Mouse (Mus musculus) midbrain, embryonic 12.5 days (tissue): ENCODE results near the gene Aasdh. TPM values are rescaled to one million over a fixed set of nuclear protein-coding genes. Genes with fewer than 3 reads are reported as not detected.
"Not testable (repeated sequence)": the region's sequence is repeated elsewhere in the genome, so short reads cannot be mapped to it uniquely, and the experiment has no call there.

Source experiments
- ATAC-seq: fragments of 200-750 bp; cut with Nextera tagmentation; 2 replicates; pipeline ENCODE4 v1.8.0; 2017; ENCODE audit warnings: low read depth, moderate TSS enrichment, moderate library complexity; ENCODE audit not compliant: low FRiP score
- H3K27ac ChIP-seq: fragments of 300-500 bp; sonication (generic); replicated peaks from 2 replicates; pipeline ENCODE4 v1.5.1; 2016; ENCODE audit warnings: mild to moderate bottlenecking
- H3K27me3 ChIP-seq: fragments of 300-500 bp; sonication (generic); 2 replicates; pipeline ENCODE4 v1.6.1; 2016; ENCODE audit warnings: mild to moderate bottlenecking
- H3K36me3 ChIP-seq: fragments of 300-500 bp; sonication (generic); 2 replicates; pipeline ENCODE4 v1.6.1; 2016
- H3K4me1 ChIP-seq: fragments of 300-500 bp; sonication (generic); 2 replicates; pipeline ENCODE4 v1.6.1; 2016
- H3K4me2 ChIP-seq: fragments of 300-500 bp; sonication (generic); replicated peaks from 2 replicates; pipeline ENCODE4 v1.6.1; 2016; ENCODE audit warnings: mild to moderate bottlenecking, moderate library complexity
- H3K4me3 ChIP-seq: fragments of 300-500 bp; sonication (generic); 2 replicates; pipeline ENCODE4 v1.5.1; 2016; ENCODE audit warnings: mild to moderate bottlenecking
- H3K9ac ChIP-seq: fragments of 300-500 bp; sonication (generic); replicated peaks from 2 replicates; pipeline ENCODE4 v1.6.1; 2016; ENCODE audit warnings: mild to moderate bottlenecking, moderate library complexity
- H3K9me3 ChIP-seq: fragments of 300-500 bp; sonication (generic); 2 replicates; pipeline ENCODE4 v1.6.1; 2016; ENCODE audit warnings: mild to moderate bottlenecking
- WGBS: fragments of 180-500 bp; shearing (Covaris S2); methylation state at CpG from one replicate; pipeline ENCODE4 v1.1.7; 2016; 5-methylcytosine and 5-hydroxymethylcytosine counted together
- polyA plus RNA-seq: library from polyadenylated mRNA; unstranded; fragments of >200 nt; fragmentation: Nextera tagmentation; extraction: Ambion mirVana; gene quantifications from 2 replicates; pipeline ENCODE4 v1.2.1, GENCODE M21; 2016

The Aasdh gene
- polyA plus RNA-seq, 1 experiment from 2014 or later = 19.9 TPM

DNA sequence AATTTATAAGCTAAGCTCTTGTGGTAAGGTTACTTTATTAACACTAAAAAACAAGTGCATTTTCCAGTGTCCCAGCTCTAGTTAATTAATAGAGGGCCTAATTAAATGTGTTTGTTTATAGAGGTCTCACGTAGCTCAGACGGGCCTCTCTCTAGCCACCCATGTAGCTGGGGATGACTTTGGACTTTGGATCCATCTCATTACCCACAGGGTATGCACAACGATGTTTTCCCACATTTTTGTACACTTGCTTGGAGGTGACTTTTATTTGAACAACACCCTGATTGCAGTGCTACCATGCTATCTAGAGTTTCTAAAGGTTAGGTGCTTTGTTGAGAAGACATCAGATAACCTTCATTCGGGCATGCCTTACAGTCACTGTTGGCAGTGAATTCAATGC, 37.2 kb upstream of the Aasdh start:
- Histone ChIP-seq H3K36me3 (peaks cover 22% of the 10 kb centered on the region), H3K9me3 (0 out of 2 replicates have a peak, but pooled peaks cover 4% of the 10 kb centered on the region), H3K4me3 (no peak overlapping the region), H3K4me1 (peaks cover 5% of the 10 kb centered on the region; the same call in 1 of the 2 replicates), H3K27ac (no peak overlapping the region), H3K27me3 (no peaks in the 10 kb centered on the region), H3K9ac (no peak overlapping the region), H3K4me2 (no peak overlapping the region)
- 90% methylated on average over 4 of the region's 4 CpGs for WGBS
- no peak for ATAC-seq

DNA sequence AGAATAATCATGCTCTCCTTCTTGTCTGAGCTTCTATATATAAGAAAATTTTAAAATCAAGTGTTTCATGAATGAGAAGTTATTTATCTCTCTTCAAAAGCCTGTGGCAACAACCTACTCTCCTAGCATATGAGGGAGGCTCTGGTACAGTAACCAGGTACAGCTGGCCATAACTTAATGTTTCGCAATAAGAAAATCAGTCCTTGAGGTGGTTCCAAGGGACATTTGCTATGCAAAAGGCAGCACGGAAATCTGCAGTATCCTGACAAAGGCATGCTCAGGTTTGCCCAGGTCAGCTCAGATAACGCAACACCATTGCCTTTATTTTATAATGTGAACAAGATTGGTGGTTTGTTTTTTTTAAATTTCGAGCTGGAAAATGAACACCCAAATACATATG, 36.7 kb upstream of the Aasdh start:
- H3K4me2 ChIP-seq = no peak overlapping the region
- H3K4me1 ChIP-seq = peaks cover 5% of the 10 kb centered on the region; the same call in 1 of the 2 replicates
- H3K4me3 ChIP-seq = no peak overlapping the region
- no peak overlapping the region for H3K9ac ChIP-seq
- H3K27me3 ChIP-seq = no peaks in the 10 kb centered on the region
- H3K9me3 ChIP-seq = 0 out of 2 replicates have a peak, but pooled peaks cover 4% of the 10 kb centered on the region
- WGBS = 88% methylated on average over 4 of the region's 4 CpGs
- H3K36me3 ChIP-seq = peaks cover 17% of the 10 kb centered on the region
- H3K27ac ChIP-seq = no peak overlapping the region
- no peak for ATAC-seq

- WGBS = 96% methylated on average over 8 of the region's 8 CpGs
- no peak overlapping the region for H3K4me3 ChIP-seq
- no peak overlapping the region for H3K4me2 ChIP-seq
Observed at GRCm38 (mm10) chr5:76939717-76940116, 34.4 kb upstream of the Aasdh start.

GRCm38 (mm10) chr5:76929180-76929877, 24.0 kb upstream of the Aasdh start:
- Histone ChIP-seq H3K4me3 (no peak overlapping the region), H3K4me2 (no peak overlapping the region), H3K4me1 (no peaks in the 10 kb centered on the region), H3K9me3 (peaks cover 23% of the 10 kb centered on the region), H3K27me3 (no peaks in the 10 kb centered on the region), H3K9ac (no peak overlapping the region), H3K36me3 (peaks cover 42% of the 10 kb centered on the region), H3K27ac (no peak overlapping the region)
- ATAC-seq = no peak
- WGBS = 87% methylated on average over 7 of the region's 7 CpGs

More at GRCm38 (mm10) chr5:76939717-76940116, 34.4 kb upstream of the Aasdh start:
- Histone ChIP-seq H3K27ac (no peak overlapping the region), H3K9ac (no peak overlapping the region), H3K9me3 (0 out of 2 replicates have a peak, but pooled peaks cover 4% of the 10 kb centered on the region), H3K4me1 (no peaks in the 10 kb centered on the region), H3K36me3 (peaks cover 16% of the 10 kb centered on the region), H3K27me3 (no peaks in the 10 kb centered on the region)
- no peak for ATAC-seq

- Histone ChIP-seq H3K27ac (no peak overlapping the region), H3K9ac (no peak overlapping the region), H3K4me3 (no peak overlapping the region), H3K9me3 (peaks cover 23% of the 10 kb centered on the region), H3K4me2 (no peak overlapping the region), H3K27me3 (no peaks in the 10 kb centered on the region), H3K36me3 (peaks cover 43% of the 10 kb centered on the region), H3K4me1 (no peaks in the 10 kb centered on the region)
- WGBS = 86% methylated on average over 16 of the region's 16 CpGs
- no peak for ATAC-seq
Observed at GRCm38 (mm10) chr5:76928124-76928832, 23.0 kb upstream of the Aasdh start.

GRCm38 (mm10) chr5:76924296-76924695, 19.0 kb upstream of the Aasdh start:
- Histone ChIP-seq H3K27ac (no peak overlapping the region), H3K4me1 (no peaks in the 10 kb centered on the region), H3K4me2 (no peak overlapping the region), H3K36me3 (peaks cover 62% of the 10 kb centered on the region), H3K9me3 (peaks cover 20% of the 10 kb centered on the region), H3K4me3 (no peak overlapping the region), H3K27me3 (no peaks in the 10 kb centered on the region), H3K9ac (no peak overlapping the region)
- no peak for ATAC-seq
- 76% methylated on average over 1 of the region's 1 CpGs for WGBS

DNA sequence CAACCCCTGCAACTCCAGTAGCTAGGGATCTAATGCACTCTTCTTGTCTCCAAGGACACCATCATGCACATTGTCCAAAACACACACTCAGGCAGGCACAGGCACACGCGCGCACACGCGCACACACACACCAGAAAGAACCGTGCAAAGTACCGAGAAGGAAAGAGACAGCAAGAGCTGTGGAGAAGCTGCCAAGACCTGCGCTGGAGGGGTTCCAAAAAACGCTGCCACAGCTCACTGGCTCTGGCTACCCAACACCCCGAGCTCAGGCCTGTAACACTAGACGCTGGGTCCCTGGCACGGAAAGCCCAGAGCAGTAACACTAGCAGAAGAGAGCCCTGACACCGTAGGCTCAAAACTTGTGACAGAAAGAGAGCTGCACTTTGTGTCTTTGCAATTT, 18.1 kb upstream of the Aasdh start:
- Histone ChIP-seq H3K27ac (no peak overlapping the region), H3K4me1 (no peaks in the 10 kb centered on the region), H3K9me3 (peaks cover 19% of the 10 kb centered on the region), H3K9ac (no peak overlapping the region), H3K36me3 (peaks cover 65% of the 10 kb centered on the region), H3K27me3 (no peaks in the 10 kb centered on the region), H3K4me3 (no peak overlapping the region), H3K4me2 (no peak overlapping the region)
- no peak for ATAC-seq
- 96% methylated on average over 13 of the region's 13 CpGs for WGBS

GRCm38 (mm10) chr5:76922833-76923232, 17.5 kb upstream of the Aasdh start:
- Histone ChIP-seq H3K9ac (peak overlapping the region; percentile 21; the same call in 1 of the 2 replicates), H3K27me3 (no peaks in the 10 kb centered on the region), H3K4me2 (no peak overlapping the region), H3K36me3 (peaks cover 69% of the 10 kb centered on the region), H3K4me1 (no peaks in the 10 kb centered on the region), H3K9me3 (peaks cover 19% of the 10 kb centered on the region; the same call in 1 of the 2 replicates), H3K27ac (no peak overlapping the region), H3K4me3 (no peak overlapping the region)
- ATAC-seq = no peak
- WGBS = 87% methylated on average over 4 of the region's 4 CpGs

GRCm38 (mm10) chr5:76912522-76912921, 7.2 kb upstream of the Aasdh start:
- H3K9me3 ChIP-seq, H3K4me3 ChIP-seq, H3K27ac ChIP-seq, H3K4me1 ChIP-seq, H3K27me3 ChIP-seq, H3K4me2 ChIP-seq, ATAC-seq, H3K9ac ChIP-seq: not testable (repeated sequence)
- 89% methylated on average over 5 of the region's 5 CpGs for WGBS
- peaks cover 19% of the 10 kb centered on the region for H3K36me3 ChIP-seq

GRCm38 (mm10) chr5:76910807-76911206, 5.5 kb upstream of the Aasdh start:
- 85% methylated on average over 3 of the region's 3 CpGs for WGBS
- H3K36me3 ChIP-seq = peaks cover 10% of the 10 kb centered on the region
- ATAC-seq = no peak

GRCm38 (mm10) chr5:76906155-76906499, 813 bp upstream of the Aasdh start:
- peaks cover 5% of the 10 kb centered on the region; the same call in 1 of the 2 replicates for H3K4me1 ChIP-seq
- H3K4me2 ChIP-seq = peak overlapping the region; percentile 71
- no peaks in the 10 kb centered on the region for H3K27me3 ChIP-seq
- WGBS = 35% methylated on average over 3 of the region's 3 CpGs
- ATAC-seq = no peak
- H3K9me3 ChIP-seq = no peaks in the 10 kb centered on the region
- peak overlapping the region; percentile 74 for H3K9ac ChIP-seq
- H3K27ac ChIP-seq = 0 out of 2 replicates have a peak overlapping the region, but pooled peaks have one; percentile 81
- no peaks in the 10 kb centered on the region for H3K36me3 ChIP-seq
- peak overlapping the region; percentile 67 for H3K4me3 ChIP-seq

More at GRCm38 (mm10) chr5:76910807-76911206, 5.5 kb upstream of the Aasdh start:
- no peak overlapping the region for H3K27ac ChIP-seq
- peaks cover 2% of the 10 kb centered on the region; the same call in 1 of the 2 replicates for H3K4me1 ChIP-seq
- H3K4me2 ChIP-seq = no peak overlapping the region
- no peak overlapping the region for H3K4me3 ChIP-seq
- no peaks in the 10 kb centered on the region for H3K9me3 ChIP-seq
- H3K27me3 ChIP-seq = no peaks in the 10 kb centered on the region
- H3K9ac ChIP-seq = no peak overlapping the region

- ATAC-seq = no peak
Observed at GRCm38 (mm10) chr5:76904713-76905404, 455 bp downstream of the Aasdh start.

More at GRCm38 (mm10) chr5:76904713-76905404, 455 bp downstream of the Aasdh start:
- Histone ChIP-seq H3K27ac (peak overlapping the region; percentile 81), H3K9ac (peak overlapping the region; percentile 74), H3K27me3 (no peaks in the 10 kb centered on the region), H3K4me1 (peaks cover 5% of the 10 kb centered on the region; the same call in 1 of the 2 replicates), H3K4me2 (peak overlapping the region; percentile 71), H3K4me3 (peak overlapping the region; percentile 67), H3K36me3 (no peaks in the 10 kb centered on the region), H3K9me3 (no peaks in the 10 kb centered on the region)
- WGBS = 1% methylated on average over 19 of the region's 19 CpGs
